Mouse (Mus musculus): ENCODE data around the gene Cd3eap. TPM values are rescaled to one million over a fixed set of nuclear protein-coding genes. Genes with fewer than 3 reads are reported as not detected.

Gene Cd3eap
- polyA plus RNA-seq, 1 experiment from 2014 or later, result 29.9 TPM

GRCm38 (mm10) chr7:19381377-19382165, 22.3 kb upstream of the Cd3eap start, which contains the start of gene Ercc2:
Gene Ercc2 (plus strand): TSS chr7:19382010.
- no peak within 1 kb of the TSS for H3K27ac ChIP-seq

GRCm38 (mm10) chr7:19378049-19378448, 18.8 kb upstream of the Cd3eap start:
- Histone ChIP-seq H3K4me3 (no peak overlapping the region), H3K4me2 (replicated peaks) (no peak overlapping the region), H3K27ac (no peak overlapping the region), H3K9ac (no peak overlapping the region), H3K4me1 (peaks cover 7% of the 10 kb centered on the region), H3K9me3 (no peaks in the 10 kb centered on the region), H3K27me3 (no peaks in the 10 kb centered on the region), H3K36me3 (peaks cover 37% of the 10 kb centered on the region)
- ATAC-seq (ENCODE audit: low FRiP score, low read depth), result no peak
- 75% methylated on average over 8 of the region's 8 CpGs for WGBS

More at GRCm38 (mm10) chr7:19381377-19382165, 22.3 kb upstream of the Cd3eap start, which contains the start of gene Ercc2:
- peaks cover 47% of the 10 kb centered on the region for H3K36me3 ChIP-seq
- peak within 1 kb of the TSS; percentile 95 for H3K4me3 ChIP-seq
- no peaks in the 10 kb centered on the region for H3K27me3 ChIP-seq
- H3K9ac ChIP-seq, result peak within 1 kb of the TSS; percentile 88
- 6% methylated on average over 48 of the region's 48 CpGs for WGBS
- ATAC-seq (ENCODE audit: low FRiP score, low read depth), result peak; percentile 96
- H3K4me2 ChIP-seq (replicated peaks), result peak within 1 kb of the TSS; percentile 91
- H3K4me1 ChIP-seq, result peaks cover 15% of the 10 kb centered on the region
- H3K9me3 ChIP-seq, result no peaks in the 10 kb centered on the region

- H3K9ac ChIP-seq, result no peak overlapping the region
- H3K4me2 ChIP-seq (replicated peaks), result no peak overlapping the region
- H3K4me3 ChIP-seq, result no peak overlapping the region
- no peaks in the 10 kb centered on the region for H3K9me3 ChIP-seq
- H3K27ac ChIP-seq, result no peak overlapping the region
- 83% methylated on average over 4 of the region's 4 CpGs for WGBS
- H3K27me3 ChIP-seq, result no peaks in the 10 kb centered on the region
- ATAC-seq (ENCODE audit: low FRiP score, low read depth), result no peak
- H3K36me3 ChIP-seq, result peaks cover 37% of the 10 kb centered on the region
- H3K4me1 ChIP-seq, result no peaks in the 10 kb centered on the region
These were observed 16.7 kb upstream of the Cd3eap start for GRCm38 (mm10) chr7:19376019-19376418.

- ATAC-seq (ENCODE audit: low FRiP score, low read depth), result no peak
These were observed 16.1 kb upstream of the Cd3eap start for GRCm38 (mm10) chr7:19375368-19375767.

GRCm38 (mm10) chr7:19373367-19373766, 14.1 kb upstream of the Cd3eap start:
- WGBS, result 80% methylated on average over 2 of the region's 2 CpGs
- no peak for ATAC-seq (ENCODE audit: low FRiP score, low read depth)
- no peak overlapping the region for H3K27ac ChIP-seq

More at GRCm38 (mm10) chr7:19375368-19375767, 16.1 kb upstream of the Cd3eap start:
- H3K27me3 ChIP-seq, result no peaks in the 10 kb centered on the region
- H3K9me3 ChIP-seq, result no peaks in the 10 kb centered on the region
- peaks cover 37% of the 10 kb centered on the region for H3K36me3 ChIP-seq
- 73% methylated on average over 18 of the region's 18 CpGs for WGBS
- no peak overlapping the region for H3K4me2 ChIP-seq (replicated peaks)
- no peak overlapping the region for H3K9ac ChIP-seq
- no peaks in the 10 kb centered on the region for H3K4me1 ChIP-seq
- no peak overlapping the region for H3K27ac ChIP-seq
- no peak overlapping the region for H3K4me3 ChIP-seq

GRCm38 (mm10) chr7:19369823-19370425, 10.6 kb upstream of the Cd3eap start:
- H3K4me2 ChIP-seq (replicated peaks), result peak overlapping the region; percentile 81
- H3K36me3 ChIP-seq, result peaks cover 12% of the 10 kb centered on the region; the same call in 1 of the 2 replicates
- peaks cover 3% of the 10 kb centered on the region; the same call in 1 of the 2 replicates for H3K4me1 ChIP-seq
- 11% methylated on average over 46 of the region's 46 CpGs for WGBS
- no peak overlapping the region for H3K27ac ChIP-seq
- H3K9ac ChIP-seq, result peak overlapping the region; percentile 62
- ATAC-seq (ENCODE audit: low FRiP score, low read depth), result peak; percentile 64
- peaks cover 15% of the 10 kb centered on the region for H3K27me3 ChIP-seq
- H3K9me3 ChIP-seq, result no peaks in the 10 kb centered on the region
- H3K4me3 ChIP-seq, result peak overlapping the region; percentile 42

More at GRCm38 (mm10) chr7:19373367-19373766, 14.1 kb upstream of the Cd3eap start:
- H3K27me3 ChIP-seq, result peaks cover 14% of the 10 kb centered on the region
- H3K4me3 ChIP-seq, result no peak overlapping the region
- no peak overlapping the region for H3K9ac ChIP-seq
- peaks cover 3% of the 10 kb centered on the region; the same call in 1 of the 2 replicates for H3K4me1 ChIP-seq
- peaks cover 37% of the 10 kb centered on the region for H3K36me3 ChIP-seq
- no peaks in the 10 kb centered on the region for H3K9me3 ChIP-seq
- H3K4me2 ChIP-seq (replicated peaks), result no peak overlapping the region

- Histone ChIP-seq H3K4me2 (replicated peaks) (no peak overlapping the region), H3K9ac (no peak overlapping the region), H3K4me3 (no peak overlapping the region), H3K27me3 (peaks cover 15% of the 10 kb centered on the region), H3K27ac (0 out of 2 replicates have a peak overlapping the region, but pooled peaks have one; percentile 6), H3K9me3 (no peaks in the 10 kb centered on the region), H3K36me3 (peaks cover 4% of the 10 kb centered on the region; the same call in 1 of the 2 replicates), H3K4me1 (peaks cover 3% of the 10 kb centered on the region; the same call in 1 of the 2 replicates)
- 16% methylated on average over 16 of the region's 16 CpGs for WGBS
- ATAC-seq (ENCODE audit: low FRiP score, low read depth), result no peak
These were observed 9.1 kb upstream of the Cd3eap start for GRCm38 (mm10) chr7:19368380-19368779.

GRCm38 (mm10) chr7:19365376-19365775, 6.1 kb upstream of the Cd3eap start:
- Histone ChIP-seq H3K4me2 (replicated peaks) (no peak overlapping the region), H3K4me3 (no peak overlapping the region), H3K4me1 (peaks cover 24% of the 10 kb centered on the region), H3K27ac (no peak overlapping the region), H3K36me3 (no peaks in the 10 kb centered on the region), H3K27me3 (peaks cover 25% of the 10 kb centered on the region), H3K9ac (no peak overlapping the region), H3K9me3 (no peaks in the 10 kb centered on the region)
- ATAC-seq (ENCODE audit: low FRiP score, low read depth), result no peak
- WGBS, result 80% methylated on average over 4 of the region's 4 CpGs

GRCm38 (mm10) chr7:19363881-19364280, 4.6 kb upstream of the Cd3eap start:
- no peaks in the 10 kb centered on the region for H3K36me3 ChIP-seq
- H3K9ac ChIP-seq, result no peak overlapping the region
- H3K27me3 ChIP-seq, result peaks cover 16% of the 10 kb centered on the region
- H3K4me2 ChIP-seq (replicated peaks), result peak overlapping the region; percentile 9; the same call in 1 of the 2 replicates
- no peaks in the 10 kb centered on the region for H3K9me3 ChIP-seq
- H3K4me3 ChIP-seq, result 0 out of 2 replicates have a peak overlapping the region, but pooled peaks have one; percentile 1
- H3K27ac ChIP-seq, result no peak overlapping the region
- 8% methylated on average over 18 of the region's 18 CpGs for WGBS
- no peak for ATAC-seq (ENCODE audit: low FRiP score, low read depth)
- peaks cover 24% of the 10 kb centered on the region for H3K4me1 ChIP-seq

- 66% methylated on average over 4 of the region's 4 CpGs for WGBS
- H3K27me3 ChIP-seq, result peaks cover 10% of the 10 kb centered on the region
- peaks cover 35% of the 10 kb centered on the region for H3K4me1 ChIP-seq
- peak overlapping the region; percentile 71 for H3K4me3 ChIP-seq
- H3K4me2 ChIP-seq (replicated peaks), result peak overlapping the region; percentile 97
- H3K9ac ChIP-seq, result peak overlapping the region; percentile 25; the same call in 1 of the 2 replicates
- H3K9me3 ChIP-seq, result no peaks in the 10 kb centered on the region
- H3K36me3 ChIP-seq, result peaks cover 9% of the 10 kb centered on the region
- no peak for ATAC-seq (ENCODE audit: low FRiP score, low read depth)
- H3K27ac ChIP-seq, result no peak overlapping the region
These were observed 3.0 kb upstream of the Cd3eap start for GRCm38 (mm10) chr7:19362276-19362675.

GRCm38 (mm10) chr7:19361720-19362119, 2.4 kb upstream of the Cd3eap start:
- Histone ChIP-seq H3K36me3 (peaks cover 14% of the 10 kb centered on the region), H3K4me3 (peak overlapping the region; percentile 71), H3K4me1 (peaks cover 35% of the 10 kb centered on the region), H3K27ac (no peak overlapping the region), H3K4me2 (replicated peaks) (peak overlapping the region; percentile 97), H3K9ac (peak overlapping the region; percentile 65), H3K9me3 (no peaks in the 10 kb centered on the region), H3K27me3 (peaks cover 10% of the 10 kb centered on the region)
- WGBS, result 9% methylated on average over 16 of the region's 16 CpGs
- ATAC-seq (ENCODE audit: low FRiP score, low read depth), result no peak

- peaks cover 10% of the 10 kb centered on the region for H3K27me3 ChIP-seq
- WGBS, result under 1% methylated on average over 27 of the region's 27 CpGs
- peak overlapping the region; percentile 71 for H3K4me3 ChIP-seq
- H3K9me3 ChIP-seq, result no peaks in the 10 kb centered on the region
- peak overlapping the region; percentile 97 for H3K4me2 ChIP-seq (replicated peaks)
- peak overlapping the region; percentile 65 for H3K9ac ChIP-seq
- no peak overlapping the region for H3K27ac ChIP-seq
- H3K36me3 ChIP-seq, result peaks cover 20% of the 10 kb centered on the region
- peak; percentile 71 for ATAC-seq (ENCODE audit: low FRiP score, low read depth)
- peaks cover 35% of the 10 kb centered on the region for H3K4me1 ChIP-seq
These were observed 1.7 kb upstream of the Cd3eap start for GRCm38 (mm10) chr7:19360944-19361343.

Data from limb, embryonic 13.5 days (tissue).